Mouse (Mus musculus) brain, embryonic 14.5 days (tissue): ENCODE results near the gene Rfwd3. TPM values are rescaled to one million over a fixed set of nuclear protein-coding genes. Genes with fewer than 3 reads are reported as not detected.
"Not testable (repeated sequence)": the region's sequence is repeated elsewhere in the genome, so short reads cannot be mapped to it uniquely, and the experiment has no call there.

Experiments used
- DNase-seq: peaks from one replicate; pipeline ENCODE4 v3.0.0-alpha.2; 2011; ENCODE audit warnings: low read depth
- CTCF ChIP-seq: fragments of 200-500 bp; IDR thresholded peaks from 2 replicates; pipeline ENCODE4 v1.5.1; 2012; ENCODE audit warnings: inconsistent platforms, mild to moderate bottlenecking, moderate library complexity, borderline replicate concordance; ENCODE audit not compliant: insufficient read depth, insufficient read length; ENCODE audit errors: extremely low read depth
- POLR2A ChIP-seq: fragments of 200-500 bp; IDR thresholded peaks from 2 replicates; pipeline ENCODE4 v1.6.1; 2012; ENCODE audit warnings: mild to moderate bottlenecking, inconsistent platforms, borderline replicate concordance; ENCODE audit not compliant: poor library complexity, insufficient read depth, insufficient read length, severe bottlenecking; ENCODE audit errors: extremely low read depth
- polyA plus RNA-seq: library from polyadenylated mRNA; depleted of rRNA; stranded (reverse); fragments of >200 nt; gene quantifications from 2 replicates; pipeline ENCODE4 v1.2.3, GENCODE M21; 2012

The Rfwd3 gene
- polyA plus RNA-seq, 1 experiment: 22.9 TPM

- TF ChIP-seq POLR2A (no peak), CTCF (no peak)
- no peak for DNase-seq
Observed at GRCm38 (mm10) chr8:111305031-111305730, 5.2 kb upstream of the Rfwd3 start.

GRCm38 (mm10) chr8:111304359-111304758 lies 4.3 kb upstream of the Rfwd3 start:
- no peak for DNase-seq

GRCm38 (mm10) chr8:111303076-111303803 lies 3.2 kb upstream of the Rfwd3 start:
- not testable (repeated sequence) for DNase-seq

More at GRCm38 (mm10) chr8:111304359-111304758, 4.3 kb upstream of the Rfwd3 start:
- TF ChIP-seq POLR2A (no peak), CTCF (no peak)

GRCm38 (mm10) chr8:111300597-111301546 lies 850 bp upstream of the Rfwd3 start:
- DNase-seq: no peak
- TF ChIP-seq POLR2A (no peak), CTCF (peak; percentile 33; the same call in 1 of the 2 replicates)

- TF ChIP-seq CTCF (no peak), POLR2A (no peak)
- peak; percentile 38 for DNase-seq
Observed at GRCm38 (mm10) chr8:111299363-111299820, 630 bp downstream of the Rfwd3 start.

GRCm38 (mm10) chr8:111298011-111298410 lies 2.0 kb downstream of the Rfwd3 start:
- TF ChIP-seq POLR2A (no peak), CTCF (no peak)
- DNase-seq: peak; percentile 71

GRCm38 (mm10) chr8:111291733-111292132 lies 8.3 kb downstream of the Rfwd3 start:
- TF ChIP-seq CTCF: no peak

GRCm38 (mm10) chr8:111290586-111290985 lies 9.4 kb downstream of the Rfwd3 start:
- TF ChIP-seq POLR2A: no peak
- no peak for TF ChIP-seq CTCF
- no peak for DNase-seq

More at GRCm38 (mm10) chr8:111291733-111292132, 8.3 kb downstream of the Rfwd3 start:
- no peak for DNase-seq

- no peak for DNase-seq
- TF ChIP-seq CTCF (no peak), POLR2A (no peak)
Observed at GRCm38 (mm10) chr8:111285603-111286002, 14.4 kb downstream of the Rfwd3 start.

GRCm38 (mm10) chr8:111282093-111282492 lies 17.9 kb downstream of the Rfwd3 start:
- TF ChIP-seq CTCF: no peak
- no peak for TF ChIP-seq POLR2A
- no peak for DNase-seq

- TF ChIP-seq POLR2A (no peak), CTCF (peak; percentile 9; the same call in 1 of the 2 replicates)
- peak; percentile 4 for DNase-seq
Observed at GRCm38 (mm10) chr8:111268277-111268676, 31.7 kb downstream of the Rfwd3 start.

GRCm38 (mm10) chr8:111266161-111266560 lies 33.9 kb downstream of the Rfwd3 start:
- DNase-seq: not testable (repeated sequence)
